Mouse (Mus musculus) CH12.LX (cell line): ENCODE data around the gene Prkag2.

Experiments used
- CHD2 ChIP-seq: IDR thresholded peaks from 2 replicates; pipeline ENCODE4 v1.6.1; 2011; ENCODE audit warnings: low read length, improper control_type of control experiment
- CTCF ChIP-seq, 2 experiments: IDR thresholded peaks in 1 of 2; conservative IDR thresholded peaks in 1 of 2; 2 replicates each; pipeline ENCODE4 v1.5.1; 2011 to 2012; ENCODE audit warnings: low read depth in 2 of 2, low read length in 2 of 2, improper control_type of control experiment in 1 of 2, inconsistent platforms in 1 of 2, mild to moderate bottlenecking in 1 of 2, moderate library complexity in 1 of 2
- EP300 ChIP-seq: IDR thresholded peaks from 2 replicates; pipeline ENCODE4 v1.6.1; 2011; ENCODE audit warnings: low read length, improper control_type of control experiment
- GABPA ChIP-seq: IDR thresholded peaks from 2 replicates; pipeline ENCODE4 v1.6.1; 2012; ENCODE audit warnings: low read depth, low read length, improper control_type of control experiment, inconsistent platforms; ENCODE audit not compliant: insufficient replicate concordance
- MAX ChIP-seq: IDR thresholded peaks from 2 replicates; pipeline ENCODE4 v1.6.1; 2011; ENCODE audit warnings: low read length, improper control_type of control experiment
- NELFE ChIP-seq: IDR thresholded peaks from 2 replicates; pipeline ENCODE4 v1.6.1; 2011; ENCODE audit warnings: low read depth, low read length, improper control_type of control experiment
- ZKSCAN1 ChIP-seq: IDR thresholded peaks from 2 replicates; pipeline ENCODE4 v1.6.1; 2012; ENCODE audit warnings: low read depth, inconsistent platforms, low read length, improper control_type of control experiment, borderline replicate concordance

GRCm38 (mm10) chr5:24950891-24951574 lies 149.4 kb downstream of the Prkag2 start:
- TF ChIP-seq GABPA (no peak), ZKSCAN1 (no peak), EP300 (no peak), CTCF (conservative IDR thresholded peaks at IDR 0.05 in 1 of 2, IDR thresholded peaks at IDR 0.05 in 1 of 2; ENCODE audit: low read depth in 2 of 2, low read length in 2 of 2) (no peak), CHD2 (no peak), NELFE (no peak), MAX (no peak)
